Mouse (Mus musculus) CH12.LX (cell line): ENCODE measurements around the gene Gm20422. TPM values are rescaled to one million over a fixed set of nuclear protein-coding genes. Genes with fewer than 3 reads are reported as not detected.

Experiments
- DNase-seq: peaks from one replicate; pipeline ENCODE4 v3.0.0-alpha.2; 2013; ENCODE audit errors: extremely low read depth
- H3K27ac ChIP-seq: 2 replicates; pipeline ENCODE4 v1.5.1; 2012; ENCODE audit warnings: low read depth, mild to moderate bottlenecking, control low read depth, moderate library complexity; ENCODE audit not compliant: insufficient read depth
- H3K27me3 ChIP-seq: replicated peaks from 2 replicates; pipeline ENCODE3; 2012; ENCODE audit warnings: inconsistent platforms
- H3K36me3 ChIP-seq, 2 experiments: replicated peaks in 1 of 2; 2 replicates each; pipeline versions ENCODE3 to v1.6.1; 2012; ENCODE audit warnings: inconsistent platforms in 1 of 2, low read length in 1 of 2, mild to moderate bottlenecking in 1 of 2, mixed read lengths in 1 of 2, moderate library complexity in 1 of 2; ENCODE audit not compliant: control insufficient read depth in 1 of 2, insufficient read depth in 1 of 2
- H3K4me1 ChIP-seq, 2 experiments: 2 replicates each; pipeline ENCODE4 v1.6.1; 2012; ENCODE audit warnings: inconsistent platforms in 1 of 2, moderate library complexity in 1 of 2; ENCODE audit not compliant: insufficient read depth in 2 of 2, control insufficient read depth in 1 of 2
- H3K4me2 ChIP-seq: 2 replicates; pipeline ENCODE4 v1.6.1; 2012; ENCODE audit warnings: low read depth, mild to moderate bottlenecking, control low read depth; ENCODE audit not compliant: poor library complexity, insufficient read depth, severe bottlenecking
- H3K4me3 ChIP-seq, 3 experiments: fragments of 150-350 bp in 1 of 3; sonication (generic) in 1 of 3; replicated peaks in 1 of 3; 2 replicates each; pipeline versions ENCODE3 to v1.5.1; 2011 to 2012; ENCODE audit warnings: low read depth in 2 of 3, low read length in 2 of 3, mild to moderate bottlenecking in 2 of 3, moderate library complexity in 2 of 3, control low read depth in 1 of 3, improper control_type of control experiment in 1 of 3, inconsistent platforms in 1 of 3, mixed read lengths in 1 of 3; ENCODE audit not compliant: poor library complexity in 1 of 3
- H3K79me2 ChIP-seq: replicated peaks from 2 replicates; pipeline ENCODE4 v1.6.1; 2012; ENCODE audit warnings: mild to moderate bottlenecking, moderate library complexity; ENCODE audit not compliant: control insufficient read depth, poor library complexity, insufficient read depth, severe bottlenecking; ENCODE audit errors: extremely low read depth
- H3K9ac ChIP-seq: 2 replicates; pipeline ENCODE4 v1.6.1; 2012; ENCODE audit warnings: low read depth, mild to moderate bottlenecking, control low read depth, moderate library complexity; ENCODE audit not compliant: insufficient read depth
- H3K9me3 ChIP-seq: replicated peaks from 2 replicates; pipeline ENCODE3; 2012; ENCODE audit warnings: low read length, inconsistent platforms, mixed read lengths
- CHD1 ChIP-seq: IDR thresholded peaks from 2 replicates; pipeline ENCODE4 v1.6.1; 2012; ENCODE audit warnings: low read depth, low read length, improper control_type of control experiment, inconsistent platforms
- CHD2 ChIP-seq: IDR thresholded peaks from 2 replicates; pipeline ENCODE4 v1.6.1; 2011; ENCODE audit warnings: low read length, improper control_type of control experiment
- E2F4 ChIP-seq: IDR thresholded peaks from 2 replicates; pipeline ENCODE4 v1.6.1; 2011; ENCODE audit warnings: low read depth, low read length, improper control_type of control experiment; ENCODE audit not compliant: insufficient replicate concordance
- ELF1 ChIP-seq: IDR thresholded peaks from 2 replicates; pipeline ENCODE4 v1.6.1; 2014; ENCODE audit warnings: low read depth, mild to moderate bottlenecking, inconsistent platforms, low read length, improper control_type of control experiment
- GABPA ChIP-seq: IDR thresholded peaks from 2 replicates; pipeline ENCODE4 v1.6.1; 2012; ENCODE audit warnings: low read depth, low read length, improper control_type of control experiment, inconsistent platforms; ENCODE audit not compliant: insufficient replicate concordance
- HCFC1 ChIP-seq: IDR thresholded peaks from 2 replicates; pipeline ENCODE4 v1.6.1; 2012; ENCODE audit warnings: low read depth, mild to moderate bottlenecking, inconsistent platforms, low read length, improper control_type of control experiment
- IRF4 ChIP-seq: IDR thresholded peaks from 2 replicates; pipeline ENCODE4 v1.6.1; 2014; ENCODE audit warnings: low read depth, mild to moderate bottlenecking, inconsistent platforms, low read length, improper control_type of control experiment
- JUN ChIP-seq: IDR thresholded peaks from 2 replicates; pipeline ENCODE4 v1.6.1; 2011; ENCODE audit warnings: low read depth, mild to moderate bottlenecking, low read length, improper control_type of control experiment, moderate library complexity; ENCODE audit not compliant: insufficient read depth
- MAFK ChIP-seq: IDR thresholded peaks from 2 replicates; pipeline ENCODE4 v1.6.1; 2011; ENCODE audit warnings: low read length, improper control_type of control experiment; ENCODE audit not compliant: insufficient replicate concordance
- MAX ChIP-seq: IDR thresholded peaks from 2 replicates; pipeline ENCODE4 v1.6.1; 2011; ENCODE audit warnings: low read length, improper control_type of control experiment
- MAZ ChIP-seq: IDR thresholded peaks from 2 replicates; pipeline ENCODE4 v1.6.1; 2012; ENCODE audit warnings: low read depth, mild to moderate bottlenecking, inconsistent platforms, low read length, improper control_type of control experiment, moderate library complexity
- MEF2A ChIP-seq: IDR thresholded peaks from 2 replicates; pipeline ENCODE4 v1.6.1; 2014; ENCODE audit warnings: low read depth, mild to moderate bottlenecking, inconsistent platforms, low read length, improper control_type of control experiment, borderline replicate concordance
- MXI1 ChIP-seq: IDR thresholded peaks from 2 replicates; pipeline ENCODE4 v1.6.1; 2011; ENCODE audit warnings: mild to moderate bottlenecking, low read depth, low read length, improper control_type of control experiment
- POLR2AphosphoS2 ChIP-seq: IDR thresholded peaks from 2 replicates; pipeline ENCODE4 v1.6.1; 2011; ENCODE audit warnings: low read depth, low read length, improper control_type of control experiment
- RAD21 ChIP-seq: IDR thresholded peaks from 2 replicates; pipeline ENCODE4 v1.6.1; 2011; ENCODE audit warnings: low read depth, mild to moderate bottlenecking, low read length, improper control_type of control experiment, moderate library complexity
- RCOR1 ChIP-seq: conservative IDR thresholded peaks from 2 replicates; pipeline ENCODE4 v1.6.1; 2012; ENCODE audit warnings: low read depth, mild to moderate bottlenecking, inconsistent platforms, low read length, improper control_type of control experiment
- SIN3A ChIP-seq: IDR thresholded peaks from 2 replicates; pipeline ENCODE4 v1.6.1; 2012; ENCODE audit warnings: low read length, improper control_type of control experiment, inconsistent platforms
- TBP ChIP-seq: conservative IDR thresholded peaks from 2 replicates; pipeline ENCODE4 v1.6.1; 2011; ENCODE audit warnings: low read depth, low read length, improper control_type of control experiment
- USF1 ChIP-seq: IDR thresholded peaks from 2 replicates; pipeline ENCODE4 v1.6.1; 2014; ENCODE audit warnings: low read depth, mild to moderate bottlenecking, inconsistent platforms, low read length, improper control_type of control experiment
- ZKSCAN1 ChIP-seq: IDR thresholded peaks from 2 replicates; pipeline ENCODE4 v1.6.1; 2012; ENCODE audit warnings: low read depth, inconsistent platforms, low read length, improper control_type of control experiment, borderline replicate concordance
- ZMIZ1 ChIP-seq: IDR thresholded peaks from 2 replicates; pipeline ENCODE4 v1.6.1; 2012; ENCODE audit warnings: low read depth, mild to moderate bottlenecking, inconsistent platforms, low read length, improper control_type of control experiment
- ZNF384 ChIP-seq: IDR thresholded peaks from 2 replicates; pipeline ENCODE4 v1.6.1; 2012; ENCODE audit warnings: low read depth, low read length, improper control_type of control experiment, inconsistent platforms
- dilution Hi-C: fragments of 300-500 bp; cut with MboI; formaldehyde crosslinking; loops from 2 replicates; pipeline ENCODE4 v1.14.3; 2020; ENCODE audit warnings: low sequenced_read_pairs; ENCODE audit not compliant: extremely low pct_unique_long_range_greater_than_20kb, extremely low pct_ligation_motif_present
- in situ Hi-C: fragments of 300-500 bp; cut with MboI; formaldehyde crosslinking; loops from 3 replicates; pipeline ENCODE4 v1.14.3; 2019; ENCODE audit warnings: low sequenced_read_pairs, low pct_ligation_motif_present, low pct_unique_long_range_greater_than_20kb, mixed read lengths
- polyA plus RNA-seq: library from polyadenylated mRNA; unstranded; fragments of >175 nt; gene quantifications from 2 replicates; pipeline ENCODE4 v1.2.1, GENCODE M21; 2012; ENCODE audit warnings: low read depth; ENCODE audit not compliant: insufficient read length
- total RNA-seq, 2 experiments: library from RNA; depleted of rRNA; stranded (reverse); fragments of 300-350 nt in 1 of 2; fragments of >200 nt in 1 of 2; gene quantifications; 2 replicates each; pipeline ENCODE4 v1.2.3; 2012 to 2014

Gene Gm20422
- total and polyA plus RNA-seq, 3 experiments, result 1.4 to 2.0 (median 1.6) TPM

GRCm38 (mm10) chr8:69814881-69815280 lies 40.2 kb upstream of the Gm20422 start:
- DNase-seq, result no peak
- in situ Hi-C loops (no loop called here), dilution Hi-C loops (no loop called here)
- no peaks in the 10 kb centered on the region for H3K27me3 ChIP-seq
- H3K9me3 ChIP-seq, result peaks cover 13% of the 10 kb centered on the region
- H3K4me1 ChIP-seq, result peaks cover 0 to 9% of the 10 kb centered on the region in 2 experiments; a peak in 2 of 4 replicates
- H3K4me2 ChIP-seq, result no peak overlapping the region
- H3K79me2 ChIP-seq, result peaks cover 7% of the 10 kb centered on the region
- no peak overlapping the region for H3K27ac ChIP-seq
- no peak overlapping the region for H3K9ac ChIP-seq
- H3K4me3 ChIP-seq, result no peak overlapping the region
- peaks cover 78 to 96% of the 10 kb centered on the region in 2 experiments for H3K36me3 ChIP-seq
- TF ChIP-seq ELF1 (no peak), POLR2AphosphoS2 (no peak), USF1 (no peak), ZKSCAN1 (no peak)

DNA sequence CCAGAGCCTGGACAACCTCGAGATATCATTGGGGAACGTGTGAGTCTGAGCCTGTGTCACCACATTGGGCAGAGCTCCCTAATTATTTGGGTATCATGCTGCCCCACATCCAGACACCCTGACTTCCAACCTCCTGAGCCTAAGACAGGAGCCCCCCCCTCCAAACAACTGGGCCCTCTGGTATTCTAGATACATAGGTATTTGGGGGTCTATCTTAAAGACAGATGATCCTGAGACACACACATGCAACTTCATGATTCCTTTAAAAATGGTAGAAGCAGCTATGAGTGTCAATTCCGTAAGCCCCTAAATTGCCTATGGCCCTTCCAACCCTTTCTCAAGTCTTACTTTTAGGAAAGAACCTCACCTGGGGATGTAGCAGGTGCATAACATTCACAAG lies 35.1 kb upstream of the Gm20422 start:
- Histone ChIP-seq H3K27ac (no peak overlapping the region), H3K4me2 (peak overlapping the region; percentile 64), H3K4me1 (peaks cover 23 to 37% of the 10 kb centered on the region in 2 experiments), H3K27me3 (no peaks in the 10 kb centered on the region), H3K79me2 (peaks cover 17% of the 10 kb centered on the region), H3K36me3 (peaks cover 70 to 86% of the 10 kb centered on the region in 2 experiments), H3K9me3 (peaks cover 13% of the 10 kb centered on the region), H3K4me3 (peak overlapping the region; percentile 32 to 55 (median 45)), H3K9ac (peak overlapping the region; percentile 96; the same call in 1 of the 2 replicates)
- no peak for DNase-seq
- in situ Hi-C loops (no loop called here), dilution Hi-C loops (no loop called here)
- TF ChIP-seq RAD21 (no peak), CHD1 (no peak), MAFK (no peak), TBP (no peak), HCFC1 (no peak), MAX (no peak), E2F4 (no peak), MEF2A (no peak), ELF1 (no peak), CHD2 (no peak), IRF4 (no peak), MAZ (no peak), SIN3A (no peak), RCOR1 (no peak), JUN (no peak), ZNF384 (no peak), ZMIZ1 (no peak), MXI1 (no peak), GABPA (no peak)
